Mouse (Mus musculus) myocyte (in vitro differentiated cells): Measurements from ENCODE around the gene Hpf1. TPM values are rescaled to one million over a fixed set of nuclear protein-coding genes. Genes with fewer than 3 reads are reported as not detected.

Source experiments
- H3K27me3 ChIP-seq: one replicate; pipeline ENCODE4 v1.6.1; 2011; ENCODE audit not compliant: control insufficient read depth, insufficient read depth, insufficient read length
- H3K36me3 ChIP-seq: one replicate; pipeline ENCODE4 v1.6.1; 2011; ENCODE audit not compliant: control insufficient read depth, insufficient read depth
- H3K4me2 ChIP-seq: one replicate; pipeline ENCODE4 v1.6.1; 2011; ENCODE audit warnings: low read depth, control low read depth
- H3K4me3 ChIP-seq: one replicate; pipeline ENCODE4 v1.5.1; 2011; ENCODE audit warnings: mild to moderate bottlenecking, control low read depth, moderate library complexity
- H3K79me2 ChIP-seq: one replicate; pipeline ENCODE4 v1.6.1; 2011; ENCODE audit not compliant: control insufficient read depth, insufficient read depth
- H3ac ChIP-seq: one replicate; pipeline ENCODE4 v1.6.1; 2011; ENCODE audit not compliant: control insufficient read depth, insufficient read length
- CEBPB ChIP-seq: IDR thresholded peaks from 2 replicates; pipeline ENCODE4 v1.6.1; 2011; ENCODE audit warnings: mild to moderate bottlenecking, moderate library complexity; ENCODE audit not compliant: poor library complexity, insufficient read depth, severe bottlenecking
- E2F4 ChIP-seq: IDR thresholded peaks from one replicate; pipeline ENCODE4 v1.6.1; 2011; ENCODE audit warnings: mild to moderate bottlenecking, control low read depth, moderate library complexity; ENCODE audit not compliant: insufficient read depth
- MAX ChIP-seq: IDR thresholded peaks from one replicate; pipeline ENCODE4 v1.6.1; 2011; ENCODE audit warnings: low read depth, mild to moderate bottlenecking, control low read depth
- MYOD1 ChIP-seq, 3 experiments: IDR thresholded peaks; one replicate each; pipeline ENCODE4 v1.6.1; 2011; ENCODE audit warnings: control low read depth in 2 of 3, low read depth in 2 of 3, mild to moderate bottlenecking in 2 of 3, moderate library complexity in 1 of 3; ENCODE audit not compliant: insufficient read length in 2 of 3, control insufficient read depth in 1 of 3
- MYOG ChIP-seq, 3 experiments: IDR thresholded peaks; one replicate each; pipeline ENCODE4 v1.6.1; 2011; ENCODE audit warnings: control low read depth in 2 of 3, low read depth in 2 of 3, mild to moderate bottlenecking in 2 of 3; ENCODE audit not compliant: insufficient read length in 2 of 3, control insufficient read depth in 1 of 3, insufficient read depth in 1 of 3
- POLR2A ChIP-seq: IDR thresholded peaks from one replicate; pipeline ENCODE4 v1.6.1; 2011; ENCODE audit warnings: low read depth, mild to moderate bottlenecking, control low read depth, moderate library complexity; ENCODE audit not compliant: insufficient read length
- POLR2AphosphoS2 ChIP-seq: IDR thresholded peaks from one replicate; pipeline ENCODE4 v1.6.1; 2011; ENCODE audit warnings: low read depth, control low read depth; ENCODE audit not compliant: insufficient read length
- REST ChIP-seq: IDR thresholded peaks from one replicate; pipeline ENCODE4 v1.6.1; 2011; ENCODE audit warnings: mild to moderate bottlenecking, control low read depth, moderate library complexity; ENCODE audit not compliant: insufficient read depth, insufficient read length
- SRF ChIP-seq: IDR thresholded peaks from one replicate; pipeline ENCODE4 v1.6.1; 2011; ENCODE audit warnings: low read depth; ENCODE audit not compliant: control insufficient read depth, insufficient read length
- TCF12 ChIP-seq: IDR thresholded peaks from one replicate; pipeline ENCODE4 v1.6.1; 2011; ENCODE audit warnings: mild to moderate bottlenecking, control low read depth; ENCODE audit not compliant: poor library complexity, insufficient read depth, severe bottlenecking
- TCF3 ChIP-seq: IDR thresholded peaks from one replicate; pipeline ENCODE4 v1.6.1; 2011; ENCODE audit warnings: low read depth, control low read depth; ENCODE audit not compliant: insufficient read length
- USF1 ChIP-seq: IDR thresholded peaks from one replicate; pipeline ENCODE4 v1.6.1; 2011; ENCODE audit warnings: low read depth, mild to moderate bottlenecking, control low read depth, moderate library complexity
- polyA plus RNA-seq: library from polyadenylated mRNA; unstranded; fragments of >200 nt; fragmentation: generic; extraction: Trizol; gene quantifications from one replicate; pipeline ENCODE4 v1.2.1, GENCODE M21; 2012; ENCODE audit warnings: missing spikeins

Hpf1 gene
- polyA plus RNA-seq, 1 experiment, result 34.6 TPM

- H3K4me2 ChIP-seq, result no peak overlapping the region
Measured at GRCm38 (mm10) chr8:60949859-60950258, 59.6 kb downstream of the Hpf1 start.

GRCm38 (mm10) chr8:60951271-60951670 is 61.1 kb downstream of the Hpf1 start:
- no peaks in the 10 kb centered on the region for H3K27me3 ChIP-seq
- TF ChIP-seq POLR2AphosphoS2, result no peak
- no peak for TF ChIP-seq TCF12
- no peak for TF ChIP-seq MYOG (IDR thresholded peaks at IDR 0.05; ENCODE audit: control insufficient read depth in 1 of 3, insufficient read depth in 1 of 3, insufficient read length in 2 of 3, low read depth in 2 of 3)
- TF ChIP-seq REST, result no peak
- no peak for TF ChIP-seq CEBPB
- TF ChIP-seq E2F4, result no peak
- TF ChIP-seq USF1, result no peak
- TF ChIP-seq SRF, result no peak
- no peak for TF ChIP-seq MYOD1 (IDR thresholded peaks at IDR 0.05; ENCODE audit: control insufficient read depth in 1 of 3, insufficient read length in 2 of 3, low read depth in 2 of 3)
- no peak for TF ChIP-seq TCF3
- TF ChIP-seq POLR2A, result no peak
- no peak for TF ChIP-seq MAX
- peaks cover 88% of the 10 kb centered on the region for H3K79me2 ChIP-seq
- no peak overlapping the region for H3ac ChIP-seq
- no peak overlapping the region for H3K4me3 ChIP-seq
- H3K36me3 ChIP-seq, result no peaks in the 10 kb centered on the region
- H3K4me2 ChIP-seq, result peak overlapping the region; percentile 10

More at GRCm38 (mm10) chr8:60949859-60950258, 59.6 kb downstream of the Hpf1 start:
- Histone ChIP-seq H3K4me3 (no peak overlapping the region), H3K79me2 (peaks cover 91% of the 10 kb centered on the region), H3K36me3 (no peaks in the 10 kb centered on the region), H3K27me3 (no peaks in the 10 kb centered on the region), H3ac (no peak overlapping the region)
- TF ChIP-seq USF1 (no peak), E2F4 (no peak), POLR2AphosphoS2 (no peak), CEBPB (no peak), MYOG (IDR thresholded peaks at IDR 0.05; ENCODE audit: control insufficient read depth in 1 of 3, insufficient read depth in 1 of 3, insufficient read length in 2 of 3, low read depth in 2 of 3) (no peak), MAX (no peak), POLR2A (no peak), SRF (no peak), MYOD1 (IDR thresholded peaks at IDR 0.05; ENCODE audit: control insufficient read depth in 1 of 3, insufficient read length in 2 of 3, low read depth in 2 of 3) (no peak), TCF12 (no peak), TCF3 (no peak)

GRCm38 (mm10) chr8:60951757-60952156 is 61.5 kb downstream of the Hpf1 start:
- Histone ChIP-seq H3K27me3 (no peaks in the 10 kb centered on the region), H3K36me3 (no peaks in the 10 kb centered on the region), H3K4me3 (no peak overlapping the region), H3K79me2 (peaks cover 88% of the 10 kb centered on the region), H3ac (no peak overlapping the region), H3K4me2 (peak overlapping the region; percentile 72)
- no peak for TF ChIP-seq TCF3
- no peak for TF ChIP-seq E2F4
- no peak for TF ChIP-seq REST
- TF ChIP-seq USF1, result no peak
- no peak for TF ChIP-seq POLR2AphosphoS2
- no peak for TF ChIP-seq CEBPB
- no peak for TF ChIP-seq TCF12
- no peak for TF ChIP-seq POLR2A
- TF ChIP-seq SRF, result no peak
- TF ChIP-seq MAX, result no peak
- no peak for TF ChIP-seq MYOD1 (IDR thresholded peaks at IDR 0.05; ENCODE audit: control insufficient read depth in 1 of 3, insufficient read length in 2 of 3, low read depth in 2 of 3)
- no peak for TF ChIP-seq MYOG (IDR thresholded peaks at IDR 0.05; ENCODE audit: control insufficient read depth in 1 of 3, insufficient read depth in 1 of 3, insufficient read length in 2 of 3, low read depth in 2 of 3)

GRCm38 (mm10) chr8:60952803-60953202 is 62.6 kb downstream of the Hpf1 start:
- no peak for TF ChIP-seq CEBPB
- TF ChIP-seq TCF3, result no peak
- TF ChIP-seq E2F4, result no peak
- TF ChIP-seq USF1, result no peak
- TF ChIP-seq MAX, result no peak
- no peak for TF ChIP-seq MYOG (IDR thresholded peaks at IDR 0.05; ENCODE audit: control insufficient read depth in 1 of 3, insufficient read depth in 1 of 3, insufficient read length in 2 of 3, low read depth in 2 of 3)
- no peak for TF ChIP-seq MYOD1 (IDR thresholded peaks at IDR 0.05; ENCODE audit: control insufficient read depth in 1 of 3, insufficient read length in 2 of 3, low read depth in 2 of 3)
- no peak for TF ChIP-seq POLR2AphosphoS2
- H3K79me2 ChIP-seq, result peaks cover 85% of the 10 kb centered on the region

More at GRCm38 (mm10) chr8:60952803-60953202, 62.6 kb downstream of the Hpf1 start:
- H3K4me3 ChIP-seq, result peak overlapping the region; percentile 45
- no peaks in the 10 kb centered on the region for H3K27me3 ChIP-seq
- H3ac ChIP-seq, result no peak overlapping the region
- peak overlapping the region; percentile 72 for H3K4me2 ChIP-seq
- H3K36me3 ChIP-seq, result no peaks in the 10 kb centered on the region
